Mouse (Mus musculus) gastrocnemius, adult 18-20 months (tissue): ENCODE results near the gene Nos1ap. TPM values are rescaled to one million over a fixed set of nuclear protein-coding genes. Genes with fewer than 3 reads are reported as not detected.

Experiments
- DNase-seq: peaks from one replicate; pipeline ENCODE4 v3.0.0; 2021; ENCODE audit warnings: low spot score
- total RNA-seq, 2 experiments: library from RNA; stranded (reverse); gene quantifications; 2 replicates each; pipeline ENCODE4 v1.2.3; 2021

The Nos1ap gene
- total RNA-seq, 2 experiments from 2014 or later: 1.4 to 1.5 TPM

DNA sequence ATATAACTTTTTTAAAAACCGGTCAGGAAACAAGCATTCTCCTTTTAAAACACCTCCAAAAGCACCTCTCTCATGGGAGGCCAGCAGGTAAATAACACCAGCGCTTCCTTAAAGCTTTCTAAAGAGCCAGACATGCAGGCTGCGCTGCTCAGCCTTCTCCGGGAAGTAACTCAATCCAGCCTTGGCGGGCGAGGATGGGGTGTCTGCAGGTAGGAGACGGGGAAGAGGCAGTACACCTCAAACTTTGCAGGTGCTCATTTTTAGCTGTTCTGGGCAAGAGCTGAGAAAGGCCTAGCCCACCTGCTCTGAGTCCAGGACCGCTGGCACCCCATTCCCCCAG is 812 bp downstream of the Nos1ap start:
- DNase-seq: no peak

DNA sequence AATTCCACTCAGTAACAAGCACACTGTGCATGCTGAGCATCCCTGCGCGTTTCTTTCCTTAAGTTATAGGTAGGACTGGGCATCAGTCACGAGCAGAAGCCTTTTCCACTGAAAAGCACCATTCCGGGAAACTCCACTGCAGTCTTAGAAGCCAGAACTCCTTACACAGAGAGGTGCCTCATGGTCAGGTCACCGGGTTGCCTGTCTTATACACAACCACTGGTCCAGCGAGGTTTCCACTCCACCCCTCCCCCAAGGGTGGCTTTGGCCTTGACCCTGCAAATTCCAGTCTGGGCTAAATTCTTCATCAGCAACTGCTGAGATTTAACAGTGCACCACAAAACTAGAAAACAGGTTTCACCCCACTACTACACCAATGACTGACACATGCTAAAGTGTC is 1.3 kb downstream of the Nos1ap start:
- no peak for DNase-seq

DNA sequence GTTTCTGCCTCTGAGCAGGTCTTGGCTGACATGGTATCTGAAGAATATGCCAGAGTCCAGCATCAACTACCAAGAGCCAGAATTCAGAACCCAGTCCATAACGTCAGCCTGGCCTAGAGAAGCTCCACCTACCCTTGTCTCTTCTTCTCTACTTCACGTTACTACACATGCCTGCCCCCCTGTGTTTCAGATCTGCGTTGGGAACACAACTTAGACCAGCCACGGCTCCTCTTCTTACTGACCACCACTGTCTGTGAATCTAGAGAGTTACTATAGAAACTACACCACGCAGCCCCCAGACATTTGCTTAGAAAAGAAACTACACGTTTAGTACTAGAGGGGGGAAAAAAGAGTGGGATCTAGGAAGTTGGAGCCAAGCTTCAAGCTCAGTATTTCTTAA is 2.9 kb downstream of the Nos1ap start:
- DNase-seq: no peak

DNA sequence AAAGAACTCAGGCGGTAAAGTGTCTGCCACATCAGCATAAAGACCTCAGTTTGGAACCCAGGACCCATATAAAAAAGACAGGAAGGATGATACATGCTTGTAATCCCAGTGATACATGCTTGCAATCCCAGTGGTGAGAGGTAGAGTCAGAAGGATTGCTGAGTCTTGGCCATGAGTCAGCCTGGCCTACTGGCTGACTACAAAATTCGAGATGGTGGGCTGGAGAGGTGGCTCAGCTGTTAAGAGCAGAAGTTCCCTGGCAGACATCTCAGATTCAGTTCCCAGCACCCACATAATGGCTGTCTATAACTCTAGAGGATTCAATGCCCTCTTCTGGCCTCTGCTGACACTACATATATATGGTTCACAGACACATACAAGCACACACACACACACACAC is 5.7 kb downstream of the Nos1ap start:
- DNase-seq: no peak

DNA sequence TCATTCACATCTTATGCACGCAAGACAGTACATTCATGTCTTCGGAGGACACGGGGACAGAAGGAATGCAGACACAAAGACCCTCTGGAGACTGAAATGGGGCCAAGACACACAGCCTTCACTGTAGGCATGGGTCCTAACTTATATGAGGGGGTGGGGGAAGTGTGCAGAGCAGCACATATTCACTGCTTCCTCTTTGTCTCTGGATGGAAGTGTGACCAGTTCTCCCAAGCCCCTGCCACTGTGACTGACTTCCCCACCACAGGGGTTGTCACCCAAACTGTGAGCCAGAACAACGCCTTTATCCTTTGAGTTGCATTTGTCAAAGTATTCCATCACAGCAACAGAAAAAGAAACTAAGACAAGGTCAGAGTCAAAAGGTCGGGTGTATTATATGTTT is 7.3 kb downstream of the Nos1ap start:
- no peak for DNase-seq

DNA sequence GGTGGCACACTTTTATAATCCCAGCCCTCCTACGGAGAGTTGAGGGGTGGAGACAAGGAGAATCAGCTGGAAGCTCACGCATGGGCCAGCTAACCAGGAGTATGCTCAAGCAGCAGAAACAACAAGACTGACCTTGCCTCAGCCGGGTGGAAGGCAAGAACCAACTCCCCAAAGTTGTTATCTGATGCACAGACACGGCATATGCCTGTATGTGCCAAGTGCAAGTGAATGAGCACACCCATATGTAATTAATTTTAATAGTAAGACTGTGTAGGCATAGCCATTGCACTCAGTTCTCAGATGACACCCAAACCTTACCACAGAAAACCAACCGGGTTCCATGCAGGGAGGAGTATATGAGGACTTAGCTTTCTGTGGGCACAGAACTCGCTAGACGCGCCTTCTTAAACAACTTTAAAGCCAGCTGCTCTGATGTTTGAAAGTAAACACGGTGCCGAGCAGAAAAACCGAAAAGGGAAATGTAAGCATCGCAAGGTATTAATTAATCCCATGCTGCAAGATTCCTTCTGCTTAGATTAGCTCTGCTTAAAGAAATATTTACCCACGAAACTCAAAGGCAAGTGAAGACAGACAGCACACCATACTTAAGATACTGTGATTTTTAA is 9.1 kb downstream of the Nos1ap start:
- no peak for DNase-seq

DNA sequence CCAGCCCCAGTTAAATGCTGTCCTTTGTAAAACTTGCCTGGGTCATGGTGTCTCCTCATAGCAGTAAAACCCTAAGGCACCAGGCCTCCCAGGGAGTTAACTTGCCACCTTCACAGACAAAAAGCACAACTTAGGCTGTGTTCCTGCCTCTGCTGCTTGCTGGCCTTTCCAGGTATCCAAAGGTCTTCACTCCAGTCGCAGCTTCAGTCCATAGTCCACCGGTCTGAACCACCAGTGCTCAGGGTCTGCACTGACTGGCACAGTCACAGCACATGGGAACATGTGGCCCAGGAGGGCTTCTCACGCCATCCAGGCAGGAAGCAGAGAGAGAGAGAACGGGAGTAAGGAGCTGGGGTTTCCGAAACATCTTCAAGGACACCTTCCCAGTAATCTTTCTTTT is 10.2 kb downstream of the Nos1ap start:
- no peak for DNase-seq

DNA sequence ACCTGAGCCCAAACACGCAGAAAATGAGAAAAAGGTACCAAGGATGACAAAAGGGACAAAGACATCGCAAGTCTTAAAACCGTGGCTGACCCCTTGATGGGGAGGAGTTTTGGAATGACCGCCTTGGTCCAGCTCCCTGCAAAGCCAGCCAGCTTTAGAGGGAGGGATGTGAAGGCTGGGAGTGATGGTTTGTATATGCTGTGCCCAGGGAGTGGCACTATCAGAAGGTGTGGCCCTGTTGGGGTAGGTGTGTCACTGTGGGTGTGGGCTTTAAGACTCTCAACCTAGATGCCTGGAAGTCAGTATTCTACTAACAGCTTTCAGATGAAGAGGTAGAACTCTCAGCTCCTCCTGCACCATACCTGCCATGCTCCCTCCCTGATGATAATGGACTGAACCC is 10.6 kb downstream of the Nos1ap start:
- DNase-seq: no peak

DNA sequence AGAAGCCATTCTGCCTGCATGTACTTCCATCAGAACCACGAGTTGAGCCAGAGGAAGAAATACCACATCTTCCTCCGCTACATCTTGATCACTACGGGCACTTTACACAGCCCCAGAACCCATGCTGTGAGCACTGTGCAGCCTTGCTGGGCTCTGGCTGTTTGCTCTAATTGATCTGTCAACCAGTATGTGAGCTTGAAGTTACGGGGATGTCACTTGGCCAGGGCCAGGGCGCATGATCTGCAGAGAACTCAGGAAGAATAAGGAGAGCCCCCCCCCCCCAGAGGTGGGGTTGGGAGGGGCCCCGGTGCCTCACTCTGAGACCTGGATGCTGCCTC is 13.0 kb downstream of the Nos1ap start:
- no peak for DNase-seq

DNA sequence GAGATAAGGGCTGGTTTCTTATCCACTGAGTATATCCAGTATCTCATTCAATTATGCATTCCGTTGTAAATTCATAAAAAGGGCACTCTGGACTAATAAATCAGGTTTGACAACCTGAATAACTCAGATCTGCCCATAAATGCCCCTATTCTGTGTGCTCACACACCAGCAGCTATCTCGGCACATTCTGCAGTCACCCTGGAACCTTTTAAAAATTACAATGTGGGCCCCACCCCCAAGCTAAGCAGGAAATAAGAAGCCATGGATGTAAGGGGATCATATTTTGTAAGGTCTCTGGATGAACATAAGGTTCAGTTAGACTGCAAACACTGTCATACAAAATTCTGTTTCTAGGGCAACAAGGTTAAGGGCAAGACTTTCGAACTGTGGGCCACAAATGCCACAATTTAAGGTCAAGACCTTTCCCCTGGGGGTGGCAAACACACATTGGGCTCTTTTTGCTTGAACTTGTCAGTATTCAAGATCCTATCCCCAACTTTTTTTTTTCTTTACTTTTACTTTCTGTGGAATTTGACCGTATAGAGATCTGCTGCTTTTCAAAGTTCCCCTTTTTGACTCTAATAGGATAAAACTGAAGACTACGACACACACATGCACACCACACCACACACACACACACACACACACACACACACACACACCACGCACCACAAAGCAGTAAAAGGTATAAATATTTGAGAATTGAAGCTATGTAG is 13.5 kb downstream of the Nos1ap start:
- DNase-seq: no peak

DNA sequence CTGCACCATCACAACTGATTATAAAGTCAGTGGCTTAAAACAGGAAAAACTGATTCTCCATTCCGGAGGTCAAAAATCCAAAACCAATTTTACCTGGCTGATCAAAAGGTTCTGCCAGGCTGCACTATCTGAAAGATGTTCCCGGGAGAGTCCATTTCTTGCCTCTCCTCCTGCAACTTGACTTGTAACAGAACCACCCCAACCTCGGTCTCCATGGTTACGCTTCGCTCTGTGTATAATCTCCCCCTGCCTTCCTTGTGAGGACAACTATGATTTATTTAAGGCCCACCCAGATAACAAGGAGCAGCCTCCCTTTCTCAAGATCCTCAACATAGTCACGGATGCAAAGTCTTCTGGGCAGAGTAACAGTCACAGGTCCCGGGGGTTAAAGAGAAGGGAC is 16.5 kb downstream of the Nos1ap start:
- DNase-seq: no peak

DNA sequence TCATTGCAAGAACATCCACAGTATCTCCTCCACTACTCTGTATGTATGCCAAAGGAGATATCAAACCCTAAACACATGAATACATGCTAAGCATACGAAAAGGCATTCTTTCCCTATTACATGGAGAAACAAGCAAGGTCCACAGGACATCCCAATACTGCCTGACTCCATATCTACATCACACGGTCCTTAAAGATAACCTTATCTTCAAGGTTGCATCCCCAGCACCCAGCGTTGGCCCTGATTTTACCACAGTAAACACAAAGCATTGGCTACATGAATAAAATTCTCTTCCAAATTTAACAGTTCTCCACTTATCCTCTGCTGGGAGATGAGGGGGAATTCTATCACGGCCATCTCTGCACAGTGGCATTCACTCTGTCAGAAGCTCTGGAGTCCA is 22.7 kb downstream of the Nos1ap start:
- no peak for DNase-seq

DNA sequence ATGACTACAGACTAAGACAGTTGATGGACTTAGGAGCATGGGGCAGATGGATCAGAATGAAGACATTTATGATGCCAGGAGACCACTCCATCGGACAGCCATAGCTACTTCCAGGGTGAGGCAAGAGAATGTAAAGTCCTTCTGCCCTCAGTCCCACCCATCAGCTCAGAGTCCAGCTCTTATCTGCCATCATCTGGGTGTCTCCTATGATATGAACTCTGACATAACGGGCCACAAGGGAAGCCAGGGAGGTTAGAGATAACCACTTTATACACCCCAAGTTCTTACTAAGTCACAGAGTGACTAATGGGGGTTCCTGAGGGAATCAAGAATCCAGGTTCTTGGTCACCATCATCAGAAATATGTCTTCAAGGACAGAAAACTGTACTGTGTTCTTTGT is 23.1 kb downstream of the Nos1ap start:
- no peak for DNase-seq

DNA sequence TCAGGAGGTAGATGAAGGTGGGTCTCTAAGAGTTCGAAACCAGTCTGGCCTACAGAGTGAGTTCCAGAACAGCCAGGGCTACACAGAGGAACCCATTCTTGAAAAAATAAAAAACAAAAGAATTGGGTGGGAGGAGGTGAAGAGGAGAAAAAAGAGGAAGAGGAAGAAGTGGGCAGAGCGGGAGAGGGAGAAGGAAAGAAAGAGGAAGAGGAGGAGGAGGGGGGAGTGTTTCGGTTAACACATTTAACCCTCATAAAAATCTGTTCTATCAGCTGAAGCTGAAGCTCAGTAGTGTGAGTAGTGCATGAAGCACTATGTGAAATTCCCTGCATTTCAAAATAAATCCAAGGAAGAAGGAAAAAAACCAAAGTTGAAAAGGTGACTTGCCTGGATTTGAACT is 24.7 kb downstream of the Nos1ap start:
- no peak for DNase-seq

DNA sequence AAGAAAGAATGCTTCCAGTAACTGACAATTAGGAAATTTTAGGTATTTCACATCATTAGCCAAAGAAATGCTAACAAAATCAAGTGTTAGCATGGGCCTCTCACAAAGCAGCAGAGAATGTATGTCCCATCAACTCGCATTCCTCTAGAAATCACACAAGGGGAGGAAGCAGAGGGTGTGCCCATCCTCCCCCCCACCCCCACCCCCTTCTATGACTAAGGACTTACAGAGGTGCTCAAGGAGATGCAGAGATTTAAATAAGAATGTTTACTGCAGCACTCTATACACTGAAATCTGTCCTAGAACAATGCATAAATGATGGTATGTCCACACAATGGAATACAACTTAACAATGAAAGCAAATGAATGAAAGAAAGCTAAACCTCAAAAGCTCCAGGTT is 27.2 kb downstream of the Nos1ap start:
- no peak for DNase-seq

DNA sequence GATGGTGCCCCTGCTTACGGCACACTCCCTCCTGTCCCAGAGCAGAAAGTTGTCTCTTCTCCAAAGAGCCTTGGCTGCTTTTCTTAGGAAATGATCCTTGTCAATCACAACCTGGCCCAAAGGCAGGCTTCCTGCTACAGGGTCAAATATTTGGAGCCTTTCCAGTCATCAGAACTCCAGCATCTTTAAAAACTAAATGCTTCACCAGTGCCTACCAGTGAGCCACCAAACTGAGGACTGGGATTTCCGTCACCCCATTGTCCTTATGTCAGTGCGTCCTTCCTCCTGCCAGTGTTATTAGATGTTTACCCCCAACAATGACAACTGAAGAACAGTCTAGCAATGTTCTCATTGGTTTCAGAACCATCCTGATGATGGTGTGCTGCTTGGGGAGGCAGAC is 28.9 kb downstream of the Nos1ap start:
- DNase-seq: no peak

DNA sequence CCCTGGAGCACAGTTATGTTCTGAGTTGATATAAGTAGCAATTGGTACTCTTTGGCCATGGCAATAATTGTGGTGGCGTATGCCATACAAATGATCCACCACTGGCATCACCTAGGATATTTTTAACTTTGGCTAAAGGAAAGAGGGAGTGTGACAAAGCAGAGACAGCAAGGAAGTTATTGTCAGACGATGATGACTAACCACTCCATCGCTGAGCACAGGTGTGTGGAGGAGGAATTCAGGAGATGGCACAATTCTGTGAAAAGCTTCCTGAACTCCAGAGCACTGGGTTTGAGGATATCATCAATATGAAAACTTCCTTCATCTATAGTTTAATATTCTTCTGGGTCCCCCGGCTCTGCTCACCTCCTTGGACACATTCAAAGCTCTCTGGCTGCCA is 31.7 kb downstream of the Nos1ap start:
- no peak for DNase-seq

DNA sequence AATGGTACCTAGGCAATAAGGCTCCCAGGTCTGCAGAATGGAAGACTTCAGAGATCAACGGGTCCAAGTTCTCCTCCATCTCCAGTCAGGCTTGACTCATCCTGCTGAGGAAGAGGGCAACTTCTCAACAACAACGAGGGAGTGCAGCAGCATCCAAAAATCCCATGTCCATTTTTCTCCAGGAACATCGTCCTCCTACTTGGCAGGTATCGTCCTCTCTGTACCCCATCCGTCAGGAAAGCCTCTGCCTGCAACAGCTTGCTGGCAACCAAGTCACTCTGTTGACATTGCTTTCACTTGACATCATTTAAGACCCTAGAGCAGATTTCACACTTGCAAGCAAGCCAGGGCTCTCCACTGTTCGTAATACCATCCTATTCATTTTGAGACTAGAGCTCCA is 33.0 kb downstream of the Nos1ap start:
- DNase-seq: no peak

DNA sequence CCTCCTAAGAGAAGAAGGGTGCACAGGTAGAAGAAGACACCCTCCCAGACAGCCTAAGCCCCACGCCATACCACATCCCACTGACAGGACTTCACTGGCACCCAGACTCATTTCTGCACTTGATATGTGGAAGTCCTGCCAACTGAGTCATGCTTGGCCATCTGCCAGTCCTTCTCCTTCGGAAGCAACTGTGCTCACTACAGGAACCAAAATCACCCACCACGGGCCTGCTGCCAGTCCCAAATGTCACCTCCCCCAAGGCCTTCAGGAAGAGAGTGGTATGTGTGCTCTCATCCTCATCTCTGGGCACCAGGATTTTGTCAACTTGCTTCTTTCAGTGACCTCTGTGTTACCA is 34.7 kb downstream of the Nos1ap start:
- peak; percentile 41 for DNase-seq

DNA sequence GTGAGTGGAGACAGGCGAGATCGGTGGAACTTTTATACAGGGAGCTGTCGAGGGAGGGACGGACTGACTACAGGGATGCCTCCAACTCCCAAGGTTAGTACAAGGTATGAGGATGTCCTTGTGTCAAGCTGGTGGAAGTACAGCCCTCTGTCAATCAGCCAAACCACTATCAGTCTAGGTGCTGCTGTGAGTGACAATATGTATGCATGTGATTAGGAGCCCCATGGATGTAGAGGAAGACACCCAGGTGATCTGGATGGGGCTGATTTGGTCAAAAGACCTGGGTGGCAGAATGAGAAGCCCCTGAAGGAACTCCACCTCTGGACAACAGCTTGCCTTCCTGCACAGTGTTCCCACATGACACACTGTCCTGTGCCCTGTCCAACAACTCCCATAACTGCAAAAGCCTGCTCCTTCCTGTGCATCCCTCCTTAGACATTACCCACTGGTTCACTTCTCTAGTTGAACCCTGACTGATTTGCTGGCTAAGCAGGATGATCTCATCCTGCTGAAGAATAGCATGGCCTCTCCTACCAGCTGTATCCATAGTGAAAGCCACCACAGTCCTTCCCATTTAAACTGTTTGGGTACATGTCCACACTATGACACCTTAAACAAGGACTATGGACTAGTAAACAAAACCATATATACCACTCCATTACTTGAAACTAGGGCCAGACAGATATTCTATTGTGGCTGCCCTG is 35.3 kb downstream of the Nos1ap start:
- DNase-seq: no peak

DNA sequence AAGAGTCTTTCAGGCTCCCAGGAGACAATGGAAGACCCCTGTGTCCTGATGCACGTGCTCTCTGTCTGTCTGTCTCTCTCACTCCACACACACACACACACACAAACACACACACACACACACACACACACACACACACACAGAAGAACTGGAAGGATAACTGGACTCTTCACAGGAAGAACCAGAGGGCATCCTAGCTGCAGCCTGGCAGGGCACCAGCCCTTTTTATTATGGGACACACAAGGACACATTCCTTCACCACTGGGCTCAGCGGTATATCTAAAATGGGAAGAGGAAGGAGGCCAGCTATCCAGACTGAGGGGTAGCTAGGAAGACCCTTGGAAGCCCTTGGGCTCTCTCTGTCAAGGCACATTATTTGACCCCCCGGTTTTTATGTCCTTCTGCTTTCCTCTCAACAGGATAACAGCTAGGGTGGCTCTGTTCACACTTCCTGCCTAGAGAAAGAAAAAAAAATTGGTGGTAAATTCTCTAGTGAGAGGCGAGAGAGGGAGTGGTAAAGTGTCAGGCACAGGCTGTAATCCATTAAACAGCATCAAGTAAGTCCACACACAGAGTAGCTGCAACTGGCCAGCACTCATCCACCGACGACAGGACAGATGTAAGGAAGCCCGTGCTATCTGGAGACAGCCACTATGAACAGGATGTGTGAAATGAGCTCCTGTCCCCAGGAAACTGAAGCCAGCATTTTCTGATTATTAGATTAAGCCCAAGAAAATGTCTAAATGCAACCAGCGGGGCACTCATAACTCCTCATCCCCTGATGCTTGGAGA is 38.8 kb downstream of the Nos1ap start:
- DNase-seq: no peak

DNA sequence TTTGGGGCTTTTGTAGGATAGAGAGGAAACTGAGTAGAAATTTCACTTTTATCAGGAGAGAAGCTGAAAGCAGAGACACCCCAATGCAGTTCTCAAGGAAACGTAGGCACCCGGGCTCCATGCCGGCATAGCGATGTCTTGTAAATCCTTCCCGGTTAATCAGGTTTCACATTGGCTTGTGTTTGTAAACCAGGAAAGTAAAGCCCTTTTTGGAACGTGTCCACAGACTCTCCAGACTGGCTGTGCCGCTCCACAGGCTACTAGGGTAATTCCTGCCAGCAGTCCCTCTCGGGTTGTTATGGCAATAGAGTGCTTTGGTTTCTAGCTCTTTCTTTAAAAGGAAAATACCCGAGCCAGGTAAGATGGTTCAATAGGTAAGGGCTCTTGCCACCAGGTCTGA is 40.6 kb downstream of the Nos1ap start:
- peak; percentile 45 for DNase-seq
